Comparison of ENCODE assay signal across 9 mouse cellular contexts in genomic region chr10:50137783-50138182, GRCm38 (mm10).
A peak's percentile ranks its signal among the peaks of the same experiment; 100 is the strongest.
DNase-seq lines count a peak whose midpoint lies in the region.
"Had no signal": no experiment of that assay in that cellular context is flagged by ENCODE, and none has a peak within 500 bp of the region (broad histone marks: within the 10 kb centered on the region; RNA-seq: fewer than 3 reads in every experiment).

No protein-coding gene starts in this region.

- intact Hi-C loops in heart, postnatal 25 days (cut with DNase I), result no loop called here
- intact Hi-C loops in left cerebral cortex, postnatal 4 days (cut with DNase I), result no loop called here
- intact Hi-C loops in left cerebral cortex, postnatal 10 days (cut with DNase I), result no loop called here

- DNase-seq in heart, adult 8-10 months (ENCODE audit: low spot score), result peak; percentile 7
- DNase-seq in heart, postnatal 25 days (ENCODE audit: low spot score), result no peak
- peak; percentile 93 for DNase-seq in left cerebral cortex, postnatal 4 days
- DNase-seq in left cerebral cortex, adult 11 months (ENCODE audit: low spot score), result no peak
- peak; percentile 99 for DNase-seq in brain, adult 2 months (ENCODE audit: low read depth, low spot score)
- peak; percentile 96 to 97 for DNase-seq in cerebellum, postnatal 25 days
- no peak for DNase-seq in left cerebral cortex, postnatal 10 days (ENCODE audit: extremely low spot score in 1 of 2, low spot score in 2 of 2)
- no peak for DNase-seq in T-cell, adult 2 months (ENCODE audit: low spot score)
- DNase-seq: right cerebral cortex, adult 18-20 months had no signal

Comparison
In these comparisons a context has a peak if more than half of its experiments do, and no peak if none do; other contexts are left out.
1. DNase-seq: peak in heart, adult 8-10 months (single experiment), left cerebral cortex, postnatal 4 days (single experiment), brain, adult 2 months (single experiment) and cerebellum, postnatal 25 days (2 of 2); none in heart, postnatal 25 days (single experiment), left cerebral cortex, adult 11 months (single experiment), left cerebral cortex, postnatal 10 days (0 of 2) and T-cell, adult 2 months (single experiment).